Mouse (Mus musculus) CH12.LX (cell line): ENCODE data around the gene Oprm1.

ENCODE experiments used
- CTCF ChIP-seq, 2 experiments: IDR thresholded peaks in 1 of 2; conservative IDR thresholded peaks in 1 of 2; 2 replicates each; pipeline ENCODE4 v1.5.1; 2011 to 2012; ENCODE audit warnings: low read depth in 2 of 2, low read length in 2 of 2, improper control_type of control experiment in 1 of 2, inconsistent platforms in 1 of 2, mild to moderate bottlenecking in 1 of 2, moderate library complexity in 1 of 2
- E2F4 ChIP-seq: IDR thresholded peaks from 2 replicates; pipeline ENCODE4 v1.6.1; 2011; ENCODE audit warnings: low read depth, low read length, improper control_type of control experiment; ENCODE audit not compliant: insufficient replicate concordance
- ELF1 ChIP-seq: IDR thresholded peaks from 2 replicates; pipeline ENCODE4 v1.6.1; 2014; ENCODE audit warnings: low read depth, mild to moderate bottlenecking, inconsistent platforms, low read length, improper control_type of control experiment
- POLR2A ChIP-seq: IDR thresholded peaks from 2 replicates; pipeline ENCODE4 v1.6.1; 2011; ENCODE audit warnings: low read depth, mild to moderate bottlenecking, improper control_type of control experiment, low read length
- TCF12 ChIP-seq: IDR thresholded peaks from 2 replicates; pipeline ENCODE4 v1.6.1; 2014; ENCODE audit warnings: low read depth, mild to moderate bottlenecking, inconsistent platforms, low read length, improper control_type of control experiment
- USF2 ChIP-seq: conservative IDR thresholded peaks from 2 replicates; pipeline ENCODE4 v1.6.1; 2011; ENCODE audit warnings: low read depth, low read length, improper control_type of control experiment

DNA sequence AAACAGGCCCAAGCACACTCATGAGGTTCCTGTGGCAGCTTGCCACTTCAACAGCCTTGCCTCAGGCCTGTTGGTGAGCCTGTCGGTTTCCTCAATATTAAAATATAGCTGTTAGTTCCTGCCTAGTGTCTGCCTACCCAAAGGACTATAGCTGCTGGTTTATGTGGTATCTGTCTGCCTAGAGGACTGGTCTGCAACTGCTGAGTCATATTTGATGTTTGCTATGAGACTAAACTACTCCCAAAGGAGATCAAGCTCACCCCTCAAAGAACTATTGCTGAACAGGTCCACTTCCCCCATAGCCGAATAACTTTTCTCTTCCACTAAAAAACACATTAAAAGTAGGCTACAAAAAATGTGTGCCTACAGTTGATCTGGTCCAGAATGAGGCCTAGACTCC, 315.9 kb downstream of the Oprm1 start:
- TF ChIP-seq CTCF (conservative IDR thresholded peaks at IDR 0.05 in 1 of 2, IDR thresholded peaks at IDR 0.05 in 1 of 2; ENCODE audit: low read depth in 2 of 2, low read length in 2 of 2) (no peak), USF2 (no peak), ELF1 (no peak), POLR2A (no peak), TCF12 (no peak), E2F4 (no peak)
